ENCODE assay signal across 19 mouse cellular contexts in genomic region chr13:65557636-65558035, GRCm38 (mm10). TPM values are rescaled to one million over a fixed set of nuclear protein-coding genes. Genes with fewer than 3 reads are reported as not detected.
"Had no signal": no experiment of that assay in that cellular context is flagged by ENCODE, and none has a peak within 500 bp of the region (broad histone marks: within the 10 kb centered on the region; RNA-seq: fewer than 3 reads in every experiment).

No protein-coding gene starts in this region.

RNA-seq across cellular contexts. Expression of gene Gm10139, which starts 45.2 kb away (rescaled TPM):
- total RNA-seq: megakaryocyte progenitor cell, adult 5-6 weeks; midbrain, postnatal 0 days; monocyte, adult 5-6 weeks; neutrophil, adult 5-6 weeks had no signal
- polyA plus RNA-seq: liver, embryonic 16.5 days; lung, adult 2 months; lung, embryonic 15.5 days; lung, postnatal 0 days; macrophage; midbrain, embryonic 11.5 days; midbrain, embryonic 13.5 days; midbrain, embryonic 15.5 days; midbrain, postnatal 0 days; neural tube, embryonic 12.5 days; neural tube, embryonic 14.5 days; spleen, adult 2 months; stomach, embryonic 15.5 days; stomach, postnatal 0 days; testis, adult 2 months; thymus, postnatal 0 days had no signal
